9 mouse cellular contexts compared by ENCODE assay signal in genomic region chr6:94225832-94226231, GRCm38 (mm10). TPM values are rescaled to one million over a fixed set of nuclear protein-coding genes. Genes with fewer than 3 reads are reported as not detected.
DNase-seq lines count a peak whose midpoint lies in the region; ATAC-seq lines count a peak whose summit lies in the region.
"Had no signal": no experiment of that assay in that cellular context is flagged by ENCODE, and none has a peak within 500 bp of the region (broad histone marks: within the 10 kb centered on the region; RNA-seq: fewer than 3 reads in every experiment).

No protein-coding gene starts in this region.

- H3K4me3 ChIP-seq in midbrain, embryonic 14.5 days (replicated peaks; ENCODE audit: low read depth, low read length): no peak overlapping the region
- H3K4me3 ChIP-seq in midbrain, embryonic 16.5 days (ENCODE audit: low read depth, low read length): no peak overlapping the region
- H3K4me3 ChIP-seq in stomach, embryonic 15.5 days (replicated peaks): no peak overlapping the region
- H3K4me3 ChIP-seq: lung, embryonic 15.5 days had no signal

- WGBS in midbrain, embryonic 14.5 days: 68% methylated on average over 3 of the region's 3 CpGs
- WGBS in midbrain, embryonic 16.5 days: 50% methylated on average over 3 of the region's 3 CpGs
- WGBS in stomach, embryonic 15.5 days: 21% methylated on average over 3 of the region's 3 CpGs

- no peaks in the 10 kb centered on the region for H3K9me3 ChIP-seq in midbrain, embryonic 14.5 days (ENCODE audit: control insufficient read depth, low read length)
- H3K9me3 ChIP-seq in midbrain, embryonic 16.5 days (replicated peaks; ENCODE audit: control insufficient read depth, low read length, poor library complexity, severe bottlenecking): no peaks in the 10 kb centered on the region
- no peaks in the 10 kb centered on the region for H3K9me3 ChIP-seq in stomach, embryonic 15.5 days
- H3K9me3 ChIP-seq: lung, embryonic 15.5 days had no signal

- no peak overlapping the region for H3K4me2 ChIP-seq in midbrain, embryonic 14.5 days (ENCODE audit: low read length)
- no peak overlapping the region for H3K4me2 ChIP-seq in midbrain, embryonic 16.5 days (ENCODE audit: low read length)
- no peak overlapping the region for H3K4me2 ChIP-seq in stomach, embryonic 15.5 days
- H3K4me2 ChIP-seq: lung, embryonic 15.5 days had no signal

- peak; percentile 18 for DNase-seq in midbrain, embryonic 14.5 days
- peak; percentile 98 for DNase-seq in heart, adult 11 months
- peak; percentile 23 for DNase-seq in layer of hippocampus, adult 9-11 months
- no peak for DNase-seq in retina, postnatal 1 day

- H3K27ac ChIP-seq in midbrain, embryonic 14.5 days (replicated peaks; ENCODE audit: low read depth, low read length): no peak overlapping the region
- H3K27ac ChIP-seq in midbrain, embryonic 16.5 days (ENCODE audit: low read length): no peak overlapping the region
- H3K27ac ChIP-seq in stomach, embryonic 15.5 days: peak overlapping the region; percentile 35; the same call in 1 of the 2 replicates
- H3K27ac ChIP-seq: lung, embryonic 15.5 days had no signal

- no peak overlapping the region for H3K9ac ChIP-seq in midbrain, embryonic 14.5 days (replicated peaks; ENCODE audit: low read length)
- no peak overlapping the region for H3K9ac ChIP-seq in midbrain, embryonic 16.5 days (ENCODE audit: low read depth, low read length)
- H3K9ac ChIP-seq in stomach, embryonic 15.5 days: no peak overlapping the region

- no peak for ATAC-seq in midbrain, embryonic 14.5 days (ENCODE audit: low FRiP score, low TSS enrichment)
- no peak for ATAC-seq in midbrain, embryonic 16.5 days
- no peak for ATAC-seq in stomach, embryonic 15.5 days (ENCODE audit: insufficient read depth, low FRiP score, low read depth)
- ATAC-seq in erythroid progenitor cell, adult 5-6 weeks (replicated peaks; ENCODE audit: low FRiP score, poor library complexity, severe bottlenecking): no peak
- no peak for ATAC-seq in activated CD4-positive, CD25-positive, alpha-beta regulatory T cell, adult 4 months

- H3K36me3 ChIP-seq in midbrain, embryonic 14.5 days (ENCODE audit: control insufficient read depth, insufficient read depth, low read length): no peaks in the 10 kb centered on the region
- H3K36me3 ChIP-seq in midbrain, embryonic 16.5 days (ENCODE audit: control insufficient read depth, insufficient read depth, low read length): no peaks in the 10 kb centered on the region
- no peaks in the 10 kb centered on the region for H3K36me3 ChIP-seq in stomach, embryonic 15.5 days
- H3K36me3 ChIP-seq: lung, embryonic 15.5 days had no signal

- H3K27me3 ChIP-seq in midbrain, embryonic 14.5 days (ENCODE audit: control insufficient read depth, insufficient read depth, low read length): no peaks in the 10 kb centered on the region
- H3K27me3 ChIP-seq in midbrain, embryonic 16.5 days (ENCODE audit: control insufficient read depth, insufficient read depth, low read depth, low read length): no peaks in the 10 kb centered on the region
- no peaks in the 10 kb centered on the region for H3K27me3 ChIP-seq in stomach, embryonic 15.5 days (replicated peaks)
- H3K27me3 ChIP-seq: lung, embryonic 15.5 days had no signal

- no peaks in the 10 kb centered on the region for H3K4me1 ChIP-seq in midbrain, embryonic 14.5 days (ENCODE audit: control insufficient read depth, insufficient read depth, low read length)
- no peaks in the 10 kb centered on the region for H3K4me1 ChIP-seq in midbrain, embryonic 16.5 days (ENCODE audit: control insufficient read depth, insufficient read depth, low read length)
- H3K4me1 ChIP-seq in stomach, embryonic 15.5 days: peaks cover 32% of the 10 kb centered on the region

RNA-seq across cellular contexts. Expression of gene Magi1, which starts 57.9 kb away (rescaled TPM):
- 34.9 and 41.8 TPM in 2 replicates for polyA plus RNA-seq in midbrain, embryonic 14.5 days (2014; fragmentation: Nextera tagmentation; extraction: Ambion mirVana)
- 34.6 and 41.9 TPM in 2 replicates for polyA plus RNA-seq in midbrain, embryonic 16.5 days (2015; fragmentation: Nextera tagmentation; extraction: Ambion mirVana)
- polyA plus RNA-seq in stomach, embryonic 15.5 days (2015; fragmentation: Nextera tagmentation; extraction: Ambion mirVana): 9.8 and 10.5 TPM in 2 replicates
- total RNA-seq in erythroid progenitor cell, adult 5-6 weeks (2015; ENCODE audit: low replicate concordance): not detected in 2 replicates
- not detected in 2 replicates for total RNA-seq in erythroid progenitor cell, adult 5-6 weeks (2017; ENCODE audit: low replicate concordance)
- 1 to 10 TPM in 1 of 2 experiments, not detected in 1; 6.4 TPM for polyA plus RNA-seq in activated CD4-positive, CD25-positive, alpha-beta regulatory T cell, adult 4 months (2017; shearing (Covaris generic))
